Mouse (Mus musculus) embryonic fibroblast, embryonic 13.5 days (primary cell): ENCODE results near the gene Olfr180.

Source experiments
- CTCF ChIP-seq: IDR thresholded peaks from 2 replicates; pipeline ENCODE4 v1.5.1; 2011; ENCODE audit warnings: mild to moderate bottlenecking, control low read depth, low read length, moderate library complexity, borderline replicate concordance; ENCODE audit not compliant: insufficient read depth
- POLR2A ChIP-seq: IDR thresholded peaks from 2 replicates; pipeline ENCODE4 v1.6.1; 2011; ENCODE audit warnings: low read depth, mild to moderate bottlenecking, control low read depth, low read length, moderate library complexity

DNA sequence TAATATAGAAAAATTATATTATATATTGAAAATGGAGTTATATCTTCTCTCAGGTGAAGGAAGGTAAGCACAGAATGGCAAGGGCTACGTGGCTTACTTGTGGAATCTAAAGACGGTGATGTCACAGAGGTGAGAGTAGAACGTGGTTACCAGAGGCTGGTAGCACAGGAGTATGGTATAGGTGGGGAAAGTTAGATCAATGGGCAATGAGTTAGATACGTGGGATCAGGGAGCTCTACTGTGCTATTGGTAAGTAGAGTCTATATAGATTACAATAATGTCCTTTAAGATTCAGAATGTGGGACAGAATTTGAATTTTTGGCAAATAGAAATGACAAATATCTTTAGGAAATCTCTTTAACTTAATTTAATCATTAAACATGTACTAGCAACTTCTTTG lies at the start of gene Olfr180:
- no peak for TF ChIP-seq CTCF
- no peak for TF ChIP-seq POLR2A
